Mouse (Mus musculus): ENCODE measurements at regions not wholly inside any gene's neighbourhood (a gene's known extent, or its start where the extent isn't known, plus 50 kb on each side); places are given as distances from the start of the nearest gene placed in this dataset.
A peak's percentile ranks its signal among the peaks of the same experiment; 100 is the strongest.
"Not testable (repeated sequence)": the region's sequence is repeated elsewhere in the genome, so short reads cannot be mapped to it uniquely, and the experiment has no call there.

DNA sequence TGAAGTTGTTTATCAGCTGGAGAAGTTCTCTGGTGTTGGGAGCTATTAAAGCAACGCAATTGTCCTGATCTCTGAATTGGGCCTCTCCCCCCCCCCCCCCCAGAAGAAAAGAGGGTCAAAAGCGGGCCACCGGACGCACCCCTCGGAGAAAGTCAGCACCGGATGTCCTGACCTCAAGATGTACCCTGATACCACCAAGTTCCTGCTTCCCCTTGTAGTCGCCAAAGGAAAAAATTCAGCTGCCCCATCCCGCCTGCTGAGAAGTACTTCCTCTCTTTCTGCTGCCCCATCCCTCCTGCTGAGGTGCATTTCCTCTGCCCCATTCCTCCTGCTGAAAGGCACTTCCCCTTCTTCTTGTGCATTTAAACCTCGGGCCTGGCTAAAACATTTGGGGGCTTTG, 1191.1 kb upstream of the 1700008P02Rik start:
- ATAC-seq (ENCODE audit: low FRiP score, low TSS enrichment); H3K36me3 ChIP-seq (ENCODE audit: insufficient read depth, low read length); H3K4me3 ChIP-seq (ENCODE audit: low read length); H3K9ac ChIP-seq (replicated peaks; ENCODE audit: low read length); H3K27ac ChIP-seq (ENCODE audit: low read length); H3K4me1 ChIP-seq (ENCODE audit: insufficient read depth, low read length); H3K9me3 ChIP-seq (ENCODE audit: low read length); H3K27me3 ChIP-seq (ENCODE audit: insufficient read depth, low read length); H3K4me2 ChIP-seq (replicated peaks; ENCODE audit: low read depth, low read length): not testable (repeated sequence)
- 93% methylated on average over 9 of the region's 9 CpGs for WGBS

DNA sequence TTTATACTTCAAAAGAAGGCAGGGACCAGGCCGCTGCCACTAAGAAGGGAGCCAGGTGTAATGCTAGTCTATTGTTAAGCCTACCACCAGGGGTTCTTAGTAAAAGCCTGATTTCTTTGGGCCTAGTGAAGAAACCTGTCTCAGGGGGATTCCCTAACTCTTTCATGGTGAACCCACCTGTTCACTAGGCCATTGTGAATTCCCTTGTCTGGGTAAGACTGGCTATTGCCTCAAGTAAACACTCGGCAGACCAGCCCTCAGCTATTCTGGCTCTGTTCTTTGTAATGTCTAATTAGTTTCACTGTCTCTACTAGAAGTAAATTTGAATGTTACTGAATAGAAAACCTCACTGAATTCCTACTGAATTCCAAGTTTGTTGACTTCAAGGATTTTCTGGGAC, 1184.9 kb upstream of the 1700008P02Rik start:
- not testable (repeated sequence) for H3K36me3 ChIP-seq (ENCODE audit: insufficient read depth, low read length); ATAC-seq (ENCODE audit: low FRiP score, low TSS enrichment); H3K9ac ChIP-seq (replicated peaks; ENCODE audit: low read length); H3K9me3 ChIP-seq (ENCODE audit: low read length); H3K27ac ChIP-seq (ENCODE audit: low read length); H3K27me3 ChIP-seq (ENCODE audit: insufficient read depth, low read length); H3K4me2 ChIP-seq (replicated peaks; ENCODE audit: low read depth, low read length); H3K4me3 ChIP-seq (ENCODE audit: low read length); H3K4me1 ChIP-seq (ENCODE audit: insufficient read depth, low read length)
- WGBS, result 76% methylated on average over 2 of the region's 2 CpGs

DNA sequence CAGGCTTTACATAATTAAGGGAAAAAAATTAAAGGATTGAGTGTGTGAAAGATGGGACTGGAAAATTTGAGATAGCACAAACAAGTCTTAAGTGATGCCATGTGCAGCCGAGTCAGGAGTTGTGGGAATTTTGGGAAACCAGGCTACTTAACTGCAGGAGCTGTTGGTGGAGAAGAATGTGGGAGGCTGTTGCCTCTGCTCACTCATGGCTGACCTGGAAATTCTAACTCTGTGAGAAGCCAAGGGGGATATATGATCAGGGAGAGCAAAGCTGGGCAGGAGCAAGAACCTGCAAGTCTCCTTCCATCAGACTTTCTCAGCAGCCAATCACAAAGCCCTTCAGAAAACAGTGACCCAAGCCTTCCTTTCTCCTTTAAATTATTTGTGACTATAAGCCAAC, 1184.0 kb upstream of the 1700008P02Rik start:
- H3K4me2 ChIP-seq (replicated peaks; ENCODE audit: low read depth, low read length), result no peak overlapping the region
- no peak overlapping the region for H3K27ac ChIP-seq (ENCODE audit: low read length)
- H3K36me3 ChIP-seq (ENCODE audit: insufficient read depth, low read length), result no peaks in the 10 kb centered on the region
- WGBS, result 52% methylated on average over 1 of the region's 1 CpGs
- no peak overlapping the region for H3K4me3 ChIP-seq (ENCODE audit: low read length)
- no peaks in the 10 kb centered on the region for H3K9me3 ChIP-seq (ENCODE audit: low read length)
- no peak overlapping the region for H3K9ac ChIP-seq (replicated peaks; ENCODE audit: low read length)
- no peaks in the 10 kb centered on the region for H3K27me3 ChIP-seq (ENCODE audit: insufficient read depth, low read length)
- no peaks in the 10 kb centered on the region for H3K4me1 ChIP-seq (ENCODE audit: insufficient read depth, low read length)
- peak; percentile 91 for ATAC-seq (ENCODE audit: low FRiP score, low TSS enrichment)

DNA sequence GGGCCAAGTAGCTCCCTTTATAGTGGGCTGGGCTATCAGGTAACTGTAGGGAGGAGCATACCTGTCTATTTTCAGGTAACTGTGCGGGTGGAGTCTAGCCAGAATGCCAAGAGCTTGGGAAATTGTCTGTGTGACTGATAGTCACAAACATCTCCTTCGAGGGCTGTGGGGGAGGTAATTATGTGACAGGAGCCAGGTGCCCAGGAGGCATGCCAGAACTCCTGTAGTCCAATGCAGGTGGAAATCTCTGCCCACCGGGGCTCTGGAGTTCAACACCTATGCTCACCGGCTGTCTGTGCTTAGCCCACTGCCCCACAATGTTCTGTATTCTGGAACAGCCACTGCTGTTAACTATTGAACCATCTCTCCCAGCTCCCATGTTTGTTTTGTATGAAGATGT, 1179.2 kb upstream of the 1700008P02Rik start:
- Histone ChIP-seq H3K9me3 (ENCODE audit: low read length) (no peaks in the 10 kb centered on the region), H3K27me3 (ENCODE audit: insufficient read depth, low read length) (no peaks in the 10 kb centered on the region), H3K36me3 (ENCODE audit: insufficient read depth, low read length) (no peaks in the 10 kb centered on the region), H3K27ac (ENCODE audit: low read length) (no peak overlapping the region), H3K4me1 (ENCODE audit: insufficient read depth, low read length) (no peaks in the 10 kb centered on the region), H3K4me3 (ENCODE audit: low read length) (no peak overlapping the region), H3K4me2 (replicated peaks; ENCODE audit: low read depth, low read length) (no peak overlapping the region), H3K9ac (replicated peaks; ENCODE audit: low read length) (no peak overlapping the region)
- ATAC-seq (ENCODE audit: low FRiP score, low TSS enrichment), result no peak
- WGBS, result 89% methylated on average over 4 of the region's 4 CpGs

DNA sequence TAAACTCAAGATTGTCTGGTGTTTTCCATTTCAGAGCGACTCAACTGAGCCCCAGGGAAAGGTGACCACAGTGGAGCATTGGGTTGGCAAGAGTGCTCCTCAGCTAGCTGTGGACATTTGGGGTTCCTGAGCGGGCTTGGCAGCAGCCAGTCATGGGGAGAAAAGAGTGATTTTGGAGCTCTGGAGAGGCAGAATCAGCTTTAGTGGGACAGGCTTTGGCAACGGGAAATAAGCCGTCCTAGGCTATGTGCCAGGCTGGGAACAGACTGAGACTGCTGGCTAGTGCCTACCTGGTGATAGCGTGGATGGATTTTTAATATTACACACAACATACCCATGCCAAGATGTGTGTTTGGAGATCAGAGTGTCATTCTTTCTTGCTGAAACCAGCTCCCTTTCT, 1167.4 kb upstream of the 1700008P02Rik start:
- no peaks in the 10 kb centered on the region for H3K4me1 ChIP-seq (ENCODE audit: insufficient read depth, low read length)
- ATAC-seq (ENCODE audit: low FRiP score, low TSS enrichment), result no peak
- WGBS, result 89% methylated on average over 5 of the region's 5 CpGs
- no peaks in the 10 kb centered on the region for H3K36me3 ChIP-seq (ENCODE audit: insufficient read depth, low read length)
- no peak overlapping the region for H3K27ac ChIP-seq (ENCODE audit: low read length)
- no peaks in the 10 kb centered on the region for H3K27me3 ChIP-seq (ENCODE audit: insufficient read depth, low read length)
- no peak overlapping the region for H3K4me2 ChIP-seq (replicated peaks; ENCODE audit: low read depth, low read length)
- H3K9ac ChIP-seq (replicated peaks; ENCODE audit: low read length), result no peak overlapping the region
- no peaks in the 10 kb centered on the region for H3K9me3 ChIP-seq (ENCODE audit: low read length)
- H3K4me3 ChIP-seq (ENCODE audit: low read length), result no peak overlapping the region

DNA sequence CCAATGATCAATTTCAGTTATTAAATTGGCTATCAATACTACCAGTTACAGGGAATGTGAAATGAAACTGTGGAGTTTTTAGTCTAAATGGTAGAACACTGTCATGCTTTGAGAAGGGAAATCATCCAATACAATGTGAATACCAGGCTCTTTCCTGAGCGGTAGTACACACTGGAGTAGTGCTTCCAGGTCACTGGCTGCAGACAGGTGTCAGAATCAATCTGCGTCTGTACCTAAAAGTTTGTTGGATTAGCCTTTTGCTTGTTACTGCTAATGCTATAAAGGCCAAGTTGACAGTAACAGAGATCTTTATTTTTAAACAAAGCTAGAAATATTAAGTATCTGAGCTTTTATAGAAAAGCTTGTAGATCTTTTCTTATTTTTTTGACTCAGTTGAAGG, 1164.9 kb upstream of the 1700008P02Rik start:
- WGBS, result 86% methylated on average over 2 of the region's 2 CpGs

DNA sequence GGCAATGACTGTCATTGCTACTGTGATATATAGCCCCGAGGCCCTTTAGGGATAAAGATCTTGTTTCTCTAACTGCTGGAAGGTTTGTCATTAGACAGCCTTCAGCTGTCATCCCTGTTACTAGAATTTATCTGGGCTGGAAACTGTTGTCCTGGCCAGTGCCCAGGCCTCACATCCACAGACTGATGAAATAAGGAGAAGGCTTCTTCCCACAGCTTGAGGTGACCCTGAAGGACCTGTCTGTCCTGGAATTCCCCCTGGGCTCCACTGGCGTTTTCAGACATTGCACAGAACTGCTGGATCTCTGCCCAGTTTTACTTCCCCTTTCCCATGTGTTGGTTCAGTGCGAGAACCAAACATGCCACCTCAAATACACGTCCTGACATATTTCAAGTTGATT, 1135.2 kb upstream of the 1700008P02Rik start:
- Histone ChIP-seq H3K27ac (ENCODE audit: low read length) (no peak overlapping the region), H3K9ac (replicated peaks; ENCODE audit: low read length) (no peak overlapping the region), H3K36me3 (ENCODE audit: insufficient read depth, low read length) (no peaks in the 10 kb centered on the region), H3K27me3 (ENCODE audit: insufficient read depth, low read length) (no peaks in the 10 kb centered on the region), H3K4me3 (ENCODE audit: low read length) (no peak overlapping the region), H3K9me3 (ENCODE audit: low read length) (no peaks in the 10 kb centered on the region), H3K4me1 (ENCODE audit: insufficient read depth, low read length) (no peaks in the 10 kb centered on the region), H3K4me2 (replicated peaks; ENCODE audit: low read depth, low read length) (no peak overlapping the region)
- whole genome bisulfite sequencing, result 40% methylated on average over 4 of the region's 4 CpGs
- peak; percentile 61; the same call in 1 of the 2 replicates for ATAC-seq (ENCODE audit: low FRiP score, low TSS enrichment)

More for the DNA sequence above, 1164.9 kb upstream of the 1700008P02Rik start:
- no peak overlapping the region for H3K4me3 ChIP-seq (ENCODE audit: low read length)
- H3K36me3 ChIP-seq (ENCODE audit: insufficient read depth, low read length), result no peaks in the 10 kb centered on the region
- no peaks in the 10 kb centered on the region for H3K27me3 ChIP-seq (ENCODE audit: insufficient read depth, low read length)
- H3K9me3 ChIP-seq (ENCODE audit: low read length), result no peaks in the 10 kb centered on the region
- no peaks in the 10 kb centered on the region for H3K4me1 ChIP-seq (ENCODE audit: insufficient read depth, low read length)
- no peak for ATAC-seq (ENCODE audit: low FRiP score, low TSS enrichment)
- H3K4me2 ChIP-seq (replicated peaks; ENCODE audit: low read depth, low read length), result no peak overlapping the region
- no peak overlapping the region for H3K27ac ChIP-seq (ENCODE audit: low read length)
- no peak overlapping the region for H3K9ac ChIP-seq (replicated peaks; ENCODE audit: low read length)

DNA sequence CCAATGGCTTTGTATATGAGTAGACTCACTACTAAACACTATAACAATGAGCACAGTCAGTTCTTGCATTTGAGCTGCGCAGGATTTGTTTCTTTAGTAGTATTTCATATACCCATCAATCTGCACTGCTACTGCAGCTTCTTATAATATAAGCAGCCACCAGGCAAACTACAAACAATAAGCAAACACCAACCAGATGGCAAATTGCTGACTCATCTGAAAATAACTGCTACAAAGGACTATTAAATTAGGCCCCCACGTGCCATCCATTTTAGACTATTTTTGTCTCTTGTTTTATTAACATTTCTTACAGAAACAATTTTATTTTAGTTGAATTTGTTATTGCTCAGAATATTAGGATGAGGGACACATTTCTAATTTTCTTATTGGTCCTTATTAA, 1093.5 kb upstream of the 1700008P02Rik start:
- H3K9ac ChIP-seq (replicated peaks; ENCODE audit: low read length), result no peak overlapping the region
- H3K27me3 ChIP-seq (ENCODE audit: insufficient read depth, low read length), result no peaks in the 10 kb centered on the region
- H3K27ac ChIP-seq (ENCODE audit: low read length), result no peak overlapping the region
- no peaks in the 10 kb centered on the region for H3K36me3 ChIP-seq (ENCODE audit: insufficient read depth, low read length)
- WGBS, result 85% methylated on average over 2 of the region's 2 CpGs
- H3K4me3 ChIP-seq (ENCODE audit: low read length), result no peak overlapping the region
- ATAC-seq (ENCODE audit: low FRiP score, low TSS enrichment), result no peak
- no peaks in the 10 kb centered on the region for H3K4me1 ChIP-seq (ENCODE audit: insufficient read depth, low read length)
- no peaks in the 10 kb centered on the region for H3K9me3 ChIP-seq (ENCODE audit: low read length)
- no peak overlapping the region for H3K4me2 ChIP-seq (replicated peaks; ENCODE audit: low read depth, low read length)

DNA sequence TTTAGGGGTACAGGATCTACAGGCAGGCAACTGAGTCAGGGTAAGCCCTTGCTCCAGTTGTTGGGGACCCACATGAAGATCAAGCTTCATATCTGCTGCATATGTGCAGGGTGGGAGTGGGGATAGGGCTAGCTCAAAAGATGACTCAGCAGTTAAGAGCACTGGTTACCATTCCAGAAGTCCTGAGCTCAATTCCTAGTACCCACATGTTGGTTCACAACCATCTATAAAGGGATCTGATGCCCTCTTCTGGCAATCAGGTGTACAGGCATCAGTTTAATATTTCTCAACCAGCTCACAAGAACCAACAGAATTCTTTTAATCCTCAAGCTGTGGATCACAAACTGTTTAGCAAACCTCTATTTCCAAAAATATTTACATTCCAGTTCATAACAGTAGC, 1092.9 kb upstream of the 1700008P02Rik start:
- H3K4me1 ChIP-seq (ENCODE audit: insufficient read depth, low read length), result no peaks in the 10 kb centered on the region
- H3K4me2 ChIP-seq (replicated peaks; ENCODE audit: low read depth, low read length), result no peak overlapping the region
- H3K9ac ChIP-seq (replicated peaks; ENCODE audit: low read length), result no peak overlapping the region
- no peak overlapping the region for H3K27ac ChIP-seq (ENCODE audit: low read length)
- no peaks in the 10 kb centered on the region for H3K36me3 ChIP-seq (ENCODE audit: insufficient read depth, low read length)
- H3K9me3 ChIP-seq (ENCODE audit: low read length), result no peaks in the 10 kb centered on the region
- H3K27me3 ChIP-seq (ENCODE audit: insufficient read depth, low read length), result no peaks in the 10 kb centered on the region
- H3K4me3 ChIP-seq (ENCODE audit: low read length), result no peak overlapping the region
- ATAC-seq (ENCODE audit: low FRiP score, low TSS enrichment), result no peak

DNA sequence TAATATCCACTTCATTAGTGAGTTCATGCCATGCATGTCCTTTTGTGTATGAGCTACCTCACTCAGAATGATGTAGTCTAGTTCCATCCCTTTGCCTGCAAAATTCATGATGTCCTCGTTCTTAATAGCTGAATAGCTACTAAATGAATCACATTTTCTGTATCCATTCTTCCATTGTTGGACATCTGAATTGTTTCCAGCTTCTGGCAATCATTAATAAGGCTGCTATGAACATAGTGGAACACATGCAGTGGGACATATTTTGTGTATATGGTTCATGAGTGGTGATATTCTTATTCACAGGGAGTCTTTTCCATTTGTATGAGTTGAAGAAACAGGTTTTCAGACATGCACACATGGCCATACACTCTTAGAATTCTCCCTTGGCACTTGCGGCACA, 1092.2 kb upstream of the 1700008P02Rik start:
- ATAC-seq (ENCODE audit: low FRiP score, low TSS enrichment), result no peak
- Histone ChIP-seq H3K4me3 (ENCODE audit: low read length) (no peak overlapping the region), H3K36me3 (ENCODE audit: insufficient read depth, low read length) (no peaks in the 10 kb centered on the region), H3K4me1 (ENCODE audit: insufficient read depth, low read length) (no peaks in the 10 kb centered on the region), H3K9ac (replicated peaks; ENCODE audit: low read length) (no peak overlapping the region), H3K27me3 (ENCODE audit: insufficient read depth, low read length) (no peaks in the 10 kb centered on the region), H3K9me3 (ENCODE audit: low read length) (no peaks in the 10 kb centered on the region), H3K27ac (ENCODE audit: low read length) (no peak overlapping the region), H3K4me2 (replicated peaks; ENCODE audit: low read depth, low read length) (no peak overlapping the region)
- 81% methylated on average over 2 of the region's 2 CpGs for WGBS

DNA sequence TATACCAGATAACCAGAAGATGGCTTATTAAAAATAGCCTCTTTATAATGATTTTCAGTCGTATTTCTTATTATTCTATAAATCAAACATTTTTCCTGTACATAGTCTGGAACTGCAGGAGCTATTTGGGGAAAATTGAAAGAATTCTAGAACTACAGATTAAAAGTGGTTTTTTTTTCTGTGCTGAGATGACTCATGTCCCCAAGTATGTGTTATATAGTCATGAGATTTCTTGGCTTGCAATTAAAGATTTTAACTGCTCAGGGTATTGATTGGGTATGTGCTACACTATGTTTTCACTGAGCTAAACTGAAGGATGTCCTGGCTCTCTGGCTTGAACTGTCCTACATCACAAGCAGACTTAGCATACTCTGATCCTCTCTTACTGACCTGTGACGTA, 1088.4 kb upstream of the 1700008P02Rik start:
- H3K4me1 ChIP-seq (ENCODE audit: insufficient read depth, low read length), result no peaks in the 10 kb centered on the region
- no peak for ATAC-seq (ENCODE audit: low FRiP score, low TSS enrichment)
- no peak overlapping the region for H3K9ac ChIP-seq (replicated peaks; ENCODE audit: low read length)
- H3K4me2 ChIP-seq (replicated peaks; ENCODE audit: low read depth, low read length), result no peak overlapping the region
- no peak overlapping the region for H3K4me3 ChIP-seq (ENCODE audit: low read length)
- 78% methylated on average over 2 of the region's 2 CpGs for WGBS
- no peaks in the 10 kb centered on the region for H3K27me3 ChIP-seq (ENCODE audit: insufficient read depth, low read length)
- H3K36me3 ChIP-seq (ENCODE audit: insufficient read depth, low read length), result no peaks in the 10 kb centered on the region
- H3K9me3 ChIP-seq (ENCODE audit: low read length), result no peaks in the 10 kb centered on the region
- no peak overlapping the region for H3K27ac ChIP-seq (ENCODE audit: low read length)

Data from kidney, embryonic 16.5 days (tissue).